Mouse (Mus musculus) kidney, postnatal 14 days (tissue): ENCODE measurements around the gene E030018B13Rik.

Experiments used
- DNase-seq: peaks from one replicate; pipeline ENCODE4 v3.0.0; 2022; ENCODE audit warnings: mixed read lengths

The E030018B13Rik gene

GRCm38 (mm10) chr7:63916268-63916907 lies at the start of gene E030018B13Rik:
Gene E030018B13Rik, plus strand, starts transcription at chr7:63916857.
- DNase-seq, result no peak

DNA sequence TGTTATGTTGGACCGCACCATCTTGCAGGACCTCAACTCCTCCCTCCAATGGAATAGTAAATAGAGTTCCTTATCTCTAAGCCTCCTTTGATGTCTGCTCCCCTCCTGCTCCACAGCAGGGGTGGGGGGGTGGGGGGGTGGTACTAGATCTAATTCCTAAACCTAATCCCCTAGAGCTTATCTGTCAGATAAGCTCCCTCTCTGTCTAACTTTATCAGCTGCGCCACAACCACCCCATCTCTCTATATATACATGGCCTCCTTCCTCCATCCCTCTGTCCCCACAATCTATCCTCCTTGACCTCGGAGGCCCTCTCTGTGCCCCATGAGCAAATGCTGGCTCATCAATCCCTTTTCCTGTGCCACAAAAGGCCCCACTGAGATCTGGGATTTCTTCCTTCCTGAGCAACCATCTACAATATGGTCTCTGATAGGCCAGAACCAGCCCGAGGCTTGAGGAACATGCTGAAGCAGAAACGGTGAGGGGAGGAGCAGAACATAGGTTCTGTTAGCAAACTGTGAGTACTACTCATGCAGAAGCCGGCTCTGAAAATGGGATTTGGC lies 48.2 kb upstream of the E030018B13Rik start:
- no peak for DNase-seq

- no peak for DNase-seq
Observed at GRCm38 (mm10) chr7:63871698-63872097, 45.0 kb upstream of the E030018B13Rik start.

- no peak for DNase-seq
Observed at GRCm38 (mm10) chr7:63873880-63874279, 42.8 kb upstream of the E030018B13Rik start.

DNA sequence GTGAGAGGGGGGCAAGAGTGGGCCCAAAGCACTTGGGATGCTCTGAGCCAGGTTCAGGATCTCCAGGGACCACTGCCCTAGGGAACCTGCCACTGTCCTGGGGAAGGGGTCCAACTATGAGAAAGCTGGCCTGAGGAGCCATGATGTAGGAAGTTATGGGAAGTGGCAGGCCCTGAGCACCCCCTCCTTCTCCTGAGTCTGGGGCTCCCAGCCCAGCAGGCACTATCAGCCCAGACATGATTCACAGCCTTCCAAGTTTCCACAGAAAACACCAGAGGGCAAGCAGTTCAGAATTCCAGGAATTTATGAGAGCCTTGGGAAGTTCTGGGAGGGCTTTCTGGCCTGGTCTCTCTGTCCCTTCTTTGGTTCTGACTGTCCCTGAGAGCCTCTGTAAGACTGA lies 41.0 kb upstream of the E030018B13Rik start:
- DNase-seq, result peak; percentile 45

DNA sequence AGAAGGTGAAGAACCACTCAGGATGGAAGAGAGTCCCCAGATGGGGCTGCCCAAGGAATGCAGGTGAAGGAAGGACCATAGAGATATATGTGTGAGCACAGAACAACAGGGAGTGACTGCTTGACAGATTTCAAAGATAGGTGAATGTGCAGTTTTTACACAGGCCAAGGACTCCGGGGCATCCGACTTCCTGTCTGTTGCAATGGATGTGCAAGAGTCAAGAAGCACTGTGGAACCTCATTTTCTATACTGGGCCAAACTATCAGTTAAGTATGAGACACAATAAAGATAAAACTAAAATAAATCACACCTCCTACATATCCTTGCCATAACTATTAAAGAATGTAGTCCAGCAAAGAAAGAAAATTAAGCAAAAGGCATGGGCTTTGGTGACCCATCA lies 40.0 kb upstream of the E030018B13Rik start:
- no peak for DNase-seq

DNA sequence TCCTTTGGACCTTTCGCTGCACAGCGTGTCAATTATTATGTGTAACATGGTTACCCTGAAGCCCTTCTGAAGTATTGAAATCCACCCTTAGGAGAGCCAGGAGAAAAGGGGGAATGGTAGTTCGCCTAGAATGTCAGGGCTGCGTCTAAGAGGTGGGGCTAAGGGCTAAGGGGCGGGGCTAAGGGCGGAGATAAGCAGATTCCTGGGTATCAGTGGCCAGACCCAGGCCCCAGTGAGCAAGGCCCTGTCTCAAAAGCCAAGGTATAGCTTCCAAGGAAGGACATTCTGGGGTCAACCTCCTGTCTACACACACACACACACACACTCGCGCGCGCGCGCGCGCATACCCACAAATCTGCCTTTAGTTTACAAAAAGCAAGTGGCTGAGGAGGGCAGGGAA lies 39.0 kb upstream of the E030018B13Rik start:
- DNase-seq, result no peak

DNA sequence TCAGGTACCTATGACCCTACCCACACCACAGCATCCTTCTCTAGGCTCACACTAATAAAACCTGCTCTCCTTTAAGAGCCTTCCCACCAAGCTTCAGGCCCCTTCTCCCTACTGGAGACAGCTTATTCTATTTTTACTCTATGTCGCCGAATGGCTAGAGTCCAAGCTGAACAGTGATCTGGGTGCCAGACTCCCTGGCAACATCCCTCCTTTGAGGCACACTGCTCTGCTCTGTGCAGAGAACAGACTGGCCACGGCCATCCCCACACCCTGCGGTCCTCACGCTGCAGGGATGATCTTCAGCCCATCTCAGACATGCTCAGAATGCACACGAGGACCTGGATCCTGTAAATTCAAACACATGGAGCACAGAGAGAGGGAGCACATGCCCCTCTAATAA lies 37.1 kb upstream of the E030018B13Rik start:
- DNase-seq, result no peak

- no peak for DNase-seq
Observed at GRCm38 (mm10) chr7:63882739-63883138, 33.9 kb upstream of the E030018B13Rik start.

DNA sequence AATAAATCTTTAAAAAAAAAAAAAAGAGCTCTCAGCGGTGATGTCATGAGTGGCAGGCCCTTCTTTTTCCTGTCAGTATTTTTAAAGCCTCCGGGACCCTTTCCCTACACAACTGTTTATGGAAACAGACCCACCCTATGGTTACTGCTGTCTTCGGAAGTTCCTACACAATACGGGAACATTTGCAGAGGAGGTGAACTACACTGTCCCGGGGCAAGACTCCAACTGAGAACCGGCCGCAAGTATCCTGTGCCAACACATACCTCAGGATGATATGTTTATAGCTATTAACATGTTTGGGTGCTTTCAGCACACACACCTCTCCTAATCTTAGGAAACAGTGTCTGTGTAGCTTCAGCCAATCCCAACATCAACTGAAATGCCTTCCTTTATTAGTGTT lies 31.6 kb upstream of the E030018B13Rik start:
- no peak for DNase-seq

GRCm38 (mm10) chr7:63887034-63887551 lies 29.6 kb upstream of the E030018B13Rik start:
- DNase-seq, result peak; percentile 72

DNA sequence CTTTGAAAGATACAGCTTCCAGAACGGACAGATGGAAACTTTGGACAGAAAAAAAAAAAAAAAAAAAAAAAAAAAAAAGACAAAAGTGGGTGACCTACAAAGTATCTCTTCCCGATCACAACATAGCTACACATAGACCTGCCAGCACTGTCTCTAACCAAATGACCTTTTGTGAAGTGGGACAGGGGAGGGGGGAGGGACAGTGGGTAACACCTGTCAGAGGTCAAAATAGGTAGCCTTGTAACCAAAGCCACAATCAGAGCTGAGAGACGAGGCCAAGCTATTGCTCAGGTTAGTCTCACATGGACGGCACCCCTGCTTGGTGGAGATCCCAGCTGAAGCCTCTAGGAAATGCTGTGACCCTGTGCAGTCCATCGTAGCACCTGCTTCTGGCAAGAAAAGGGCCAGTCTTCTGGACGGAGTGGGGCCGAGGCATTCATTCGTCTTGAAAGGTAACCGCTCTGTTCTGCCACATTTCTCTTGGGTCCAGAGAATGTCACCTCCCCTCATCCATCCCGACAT lies 29.0 kb upstream of the E030018B13Rik start:
- DNase-seq, result no peak

GRCm38 (mm10) chr7:63888674-63889073 lies 28.0 kb upstream of the E030018B13Rik start:
- DNase-seq, result no peak

- DNase-seq, result no peak
Observed at GRCm38 (mm10) chr7:63889116-63889975, 27.3 kb upstream of the E030018B13Rik start.

DNA sequence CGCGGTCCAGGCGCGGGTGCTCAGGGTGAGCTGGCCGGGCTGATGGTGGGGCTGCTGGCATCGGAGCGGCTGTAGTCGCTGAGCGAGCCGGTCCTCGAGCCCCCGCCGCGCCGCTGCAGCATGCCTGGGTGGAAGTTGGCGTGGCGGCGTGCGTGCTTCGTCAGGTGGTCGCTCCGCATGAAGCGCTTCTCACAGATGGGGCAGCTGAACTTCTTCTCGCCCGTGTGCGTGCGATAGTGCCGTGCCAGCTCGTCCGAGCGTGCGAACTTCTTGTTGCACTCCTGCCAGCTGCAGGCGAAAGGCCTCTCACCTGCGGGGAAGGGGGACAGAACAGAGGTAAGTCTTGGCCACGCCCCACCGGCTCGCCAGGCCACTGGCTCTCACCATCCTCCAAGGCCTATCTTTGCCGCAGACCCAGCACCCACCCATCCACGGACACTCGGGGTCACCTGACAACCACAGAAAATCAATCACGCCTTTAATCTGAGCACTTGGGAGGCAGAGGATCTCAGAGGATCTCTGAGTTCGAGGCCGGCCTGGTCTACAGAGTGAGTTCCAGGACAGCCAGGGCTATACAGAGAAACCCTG lies 25.1 kb upstream of the E030018B13Rik start:
- DNase-seq, result no peak

GRCm38 (mm10) chr7:63893201-63893600 lies 23.5 kb upstream of the E030018B13Rik start:
- no peak for DNase-seq

DNA sequence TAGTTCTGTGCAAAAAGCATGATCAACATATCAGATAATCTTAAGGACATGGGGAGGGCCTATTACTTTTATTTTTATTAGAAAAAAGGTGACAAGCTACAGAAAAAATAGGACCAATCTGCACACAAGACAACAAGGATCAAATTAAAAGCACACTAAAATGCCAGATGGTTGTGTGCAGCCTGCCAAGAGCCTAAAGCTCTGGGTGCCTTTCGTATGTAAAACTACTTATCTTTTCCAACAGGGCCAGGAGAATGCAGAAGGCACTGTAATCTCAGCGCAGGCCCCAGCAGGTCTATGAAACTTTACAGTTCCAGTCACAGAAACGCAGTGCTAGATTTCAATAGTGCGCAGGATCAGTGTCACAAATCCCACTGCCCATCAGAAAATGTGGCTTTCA lies 22.9 kb upstream of the E030018B13Rik start:
- no peak for DNase-seq

GRCm38 (mm10) chr7:63894662-63895061 lies 22.0 kb upstream of the E030018B13Rik start:
- no peak for DNase-seq

DNA sequence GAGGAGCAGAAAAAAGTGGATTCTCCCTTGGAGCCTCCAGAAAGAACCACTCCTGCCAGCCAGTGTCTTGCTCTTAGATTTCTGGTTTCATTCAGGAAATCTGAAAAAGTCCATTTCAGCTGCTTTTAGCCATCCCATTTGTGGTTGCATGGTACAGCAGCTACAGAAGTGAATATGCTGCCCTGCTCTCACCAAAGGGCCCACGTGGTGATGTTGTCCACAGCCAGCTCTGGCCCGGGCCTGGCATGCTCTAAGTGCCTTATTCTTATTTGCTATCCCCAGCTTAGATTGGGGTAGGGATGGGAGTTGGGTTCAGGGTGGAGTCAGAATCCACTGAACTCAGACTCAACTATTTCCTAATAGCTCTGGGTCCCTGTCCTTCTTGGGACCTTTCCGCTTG lies 21.4 kb upstream of the E030018B13Rik start:
- DNase-seq, result no peak

- no peak for DNase-seq
Observed at GRCm38 (mm10) chr7:63896276-63896967, 20.2 kb upstream of the E030018B13Rik start.

GRCm38 (mm10) chr7:63896968-63897468 lies 19.6 kb upstream of the E030018B13Rik start:
- peak; percentile 96 for DNase-seq

DNA sequence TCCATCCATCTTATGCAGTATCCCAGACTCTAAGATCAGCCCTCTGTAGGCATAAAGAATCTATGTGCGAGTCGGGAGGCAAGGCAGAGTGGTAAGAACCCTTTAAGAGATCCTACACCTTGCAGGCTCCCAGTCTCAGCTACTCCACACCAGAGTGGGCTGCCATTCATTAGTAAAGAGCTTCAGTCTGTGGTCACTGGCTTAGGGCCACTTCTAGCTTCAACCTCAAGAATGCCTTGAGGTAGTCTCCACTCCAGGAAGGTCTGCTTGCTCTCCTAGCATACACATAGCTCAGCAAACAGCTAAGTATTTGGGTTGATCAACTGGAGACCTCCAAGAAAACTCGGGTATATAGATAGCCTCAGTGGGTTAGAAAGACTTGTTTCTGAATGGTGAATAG lies 19.0 kb upstream of the E030018B13Rik start:
- no peak for DNase-seq
